Mouse (Mus musculus) MEL (cell line): ENCODE measurements around the gene Fa2h.

Experiments
- CTCF ChIP-seq, 3 experiments: IDR thresholded peaks in 2 of 3; conservative IDR thresholded peaks in 1 of 3; 2 replicates each; pipeline ENCODE4 v1.5.1; 2011 to 2012; ENCODE audit warnings: low read length in 3 of 3, low read depth in 2 of 3, mild to moderate bottlenecking in 2 of 3, improper control_type of control experiment in 1 of 3, inconsistent platforms in 1 of 3, mixed read lengths in 1 of 3, moderate library complexity in 1 of 3; ENCODE audit not compliant: control insufficient read depth in 1 of 3, insufficient read depth in 1 of 3, poor library complexity in 1 of 3, severe bottlenecking in 1 of 3
- GATA1 ChIP-seq: IDR thresholded peaks from 2 replicates; pipeline ENCODE4 v1.6.1; 2011; ENCODE audit warnings: low read depth, low read length, improper control_type of control experiment
- MYB ChIP-seq: IDR thresholded peaks from 2 replicates; pipeline ENCODE4 v1.6.1; 2011; ENCODE audit warnings: mild to moderate bottlenecking, low read depth, low read length, improper control_type of control experiment
- NELFE ChIP-seq: IDR thresholded peaks from 2 replicates; pipeline ENCODE4 v1.6.1; 2011; ENCODE audit warnings: low read depth, low read length, improper control_type of control experiment
- POLR2AphosphoS2 ChIP-seq: IDR thresholded peaks from 2 replicates; pipeline ENCODE4 v1.6.1; 2011; ENCODE audit warnings: low read length, improper control_type of control experiment
- TAL1 ChIP-seq: IDR thresholded peaks from 2 replicates; pipeline ENCODE4 v1.6.1; 2012; ENCODE audit warnings: mild to moderate bottlenecking, inconsistent platforms, low read length, moderate library complexity, mixed read lengths
- UBTF ChIP-seq: IDR thresholded peaks from 2 replicates; pipeline ENCODE4 v1.6.1; 2012; ENCODE audit warnings: low read depth, mild to moderate bottlenecking, inconsistent platforms, low read length, improper control_type of control experiment, moderate library complexity, borderline replicate concordance; ENCODE audit not compliant: insufficient read depth
- USF1 ChIP-seq: IDR thresholded peaks from 2 replicates; pipeline ENCODE4 v1.6.1; 2014; ENCODE audit warnings: low read depth, mild to moderate bottlenecking, inconsistent platforms, low read length, improper control_type of control experiment, moderate library complexity
- ZC3H11A ChIP-seq: IDR thresholded peaks from 2 replicates; pipeline ENCODE4 v1.6.1; 2012; ENCODE audit warnings: low read depth, mild to moderate bottlenecking, inconsistent platforms, low read length, improper control_type of control experiment
- ZMIZ1 ChIP-seq: IDR thresholded peaks from 2 replicates; pipeline ENCODE4 v1.6.1; 2012; ENCODE audit warnings: low read depth, mild to moderate bottlenecking, inconsistent platforms, low read length, improper control_type of control experiment, moderate library complexity

- no peak for TF ChIP-seq MYB
- TF ChIP-seq GATA1, result no peak
- no peak for TF ChIP-seq CTCF (IDR thresholded peaks at IDR 0.05 in 2 of 3, conservative IDR thresholded peaks at IDR 0.05 in 1 of 3; ENCODE audit: control insufficient read depth in 1 of 3, insufficient read depth in 1 of 3, low read depth in 2 of 3, low read length in 3 of 3, poor library complexity in 1 of 3, severe bottlenecking in 1 of 3)
- TF ChIP-seq UBTF, result no peak
- no peak for TF ChIP-seq NELFE
- TF ChIP-seq USF1, result no peak
- no peak for TF ChIP-seq ZMIZ1
- no peak for TF ChIP-seq ZC3H11A
- TF ChIP-seq POLR2AphosphoS2, result no peak
- no peak for TF ChIP-seq TAL1
These were observed 95.6 kb downstream of the Fa2h start for GRCm38 (mm10) chr8:111298011-111298410.
